30 mouse cellular contexts compared by ENCODE assay signal in the genomic region with DNA sequence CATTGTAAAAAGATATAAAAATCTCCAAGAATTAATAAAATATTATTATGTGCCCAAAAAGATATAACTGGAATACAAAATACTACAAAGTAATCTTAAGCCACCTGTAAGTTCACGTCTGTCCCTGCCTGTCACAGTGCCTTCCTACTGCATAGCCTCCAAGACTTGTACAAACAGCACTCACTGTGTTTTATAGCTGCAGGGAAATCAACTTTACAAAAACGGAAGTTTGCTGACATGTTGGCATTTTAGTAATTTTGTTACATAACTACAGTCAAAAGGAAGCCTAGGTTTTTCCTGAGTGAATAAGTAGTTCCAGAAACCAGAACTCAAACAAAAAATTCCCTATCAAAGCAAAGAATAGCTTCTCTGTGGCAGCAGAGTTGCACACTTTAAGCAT. TPM values are rescaled to one million over a fixed set of nuclear protein-coding genes. Genes with fewer than 3 reads are reported as not detected.
DNase-seq lines count a peak whose midpoint lies in the region; ATAC-seq and TF ChIP-seq lines count a peak whose summit lies in the region.
"Had no signal": no experiment of that assay in that cellular context is flagged by ENCODE, and none has a peak within 500 bp of the region (broad histone marks: within the 10 kb centered on the region; RNA-seq: fewer than 3 reads in every experiment).

No protein-coding gene starts in this region.

- no peak for TF ChIP-seq POLR2A in bone marrow macrophage, adult 2 months (IDR thresholded peaks at IDR 0.05; ENCODE audit: borderline replicate concordance, low read depth, low read length)

- H3K9me3 ChIP-seq in heart, embryonic 11.5 days (replicated peaks; ENCODE audit: control insufficient read depth, low read length): no peaks in the 10 kb centered on the region
- H3K9me3 ChIP-seq: embryonic facial prominence, embryonic 12.5 days; embryonic facial prominence, embryonic 15.5 days; forebrain, embryonic 12.5 days; forebrain, embryonic 15.5 days; G1E; heart, embryonic 12.5 days; heart, embryonic 15.5 days had no signal

- peak; percentile 38 for DNase-seq in kidney, adult 9 months
- no peak for DNase-seq in kidney, postnatal 4 days
- DNase-seq in fibroblast of lung, adult 2 months (ENCODE audit: low read depth): peak; percentile 26
- no peak for DNase-seq in cerebellum, postnatal 36 days
- no peak for DNase-seq in layer of hippocampus, postnatal 25 days (ENCODE audit: extremely low spot score in 1 of 2, low spot score in 1 of 2)
- DNase-seq: adrenal gland, postnatal 10 days; adrenal gland, postnatal 36 days; B cell, adult 2 months; cerebellum, adult 11 months; cerebellum, adult 8-10 months; cerebellum, postnatal 10 days; gastrocnemius, postnatal 25 days; heart, adult 2 months; heart, postnatal 10 days; heart, postnatal 36 days had no signal

- peaks cover 14% of the 10 kb centered on the region for H3K4me1 ChIP-seq in bone marrow macrophage, adult 2 months (ENCODE audit: control insufficient read depth, insufficient read depth, low read length)
- H3K4me1 ChIP-seq in heart, embryonic 11.5 days (ENCODE audit: control insufficient read depth, insufficient read depth, low read length): no peaks in the 10 kb centered on the region
- H3K4me1 ChIP-seq: embryonic facial prominence, embryonic 12.5 days; embryonic facial prominence, embryonic 15.5 days; forebrain, embryonic 12.5 days; forebrain, embryonic 15.5 days; heart, embryonic 12.5 days; heart, embryonic 15.5 days had no signal

- no peak for TF ChIP-seq CTCF in bone marrow macrophage, adult 2 months (IDR thresholded peaks at IDR 0.05; ENCODE audit: low read depth, low read length)

- ATAC-seq in heart, embryonic 11.5 days (replicated peaks; ENCODE audit: insufficient number of reproducible peaks, low FRiP score, low TSS enrichment): no peak
- ATAC-seq: forebrain, embryonic 15.5 days; hindbrain, postnatal 0 days; inflammation-experienced regulatory T-cells, adult 6 months; Patski had no signal

- no peak overlapping the region for H3K4me3 ChIP-seq in bone marrow macrophage, adult 2 months (ENCODE audit: insufficient read depth, low read length)
- no peak overlapping the region for H3K4me3 ChIP-seq in macrophage (ENCODE audit: inconsistent target)
- H3K4me3 ChIP-seq in heart, embryonic 11.5 days (ENCODE audit: low read depth, low read length): no peak overlapping the region
- H3K4me3 ChIP-seq: embryonic facial prominence, embryonic 12.5 days; embryonic facial prominence, embryonic 15.5 days; forebrain, embryonic 12.5 days; forebrain, embryonic 15.5 days; heart, adult 2 months; heart, embryonic 12.5 days; heart, embryonic 15.5 days had no signal

- no peak overlapping the region for H3K9ac ChIP-seq in heart, embryonic 11.5 days (ENCODE audit: low read depth, low read length)
- H3K9ac ChIP-seq: embryonic facial prominence, embryonic 12.5 days; embryonic facial prominence, embryonic 15.5 days; forebrain, embryonic 12.5 days; forebrain, embryonic 15.5 days; heart, embryonic 12.5 days; heart, embryonic 15.5 days; hindbrain, embryonic 14.5 days had no signal

- no peak overlapping the region for H3K4me2 ChIP-seq in heart, embryonic 11.5 days
- H3K4me2 ChIP-seq: embryonic facial prominence, embryonic 12.5 days; embryonic facial prominence, embryonic 15.5 days; forebrain, embryonic 12.5 days; forebrain, embryonic 15.5 days; heart, embryonic 12.5 days; heart, embryonic 15.5 days; hindbrain, embryonic 14.5 days had no signal

- peak overlapping the region; percentile 70 for H3K27ac ChIP-seq in bone marrow macrophage, adult 2 months (ENCODE audit: insufficient read depth, low read depth, low read length)
- peak overlapping the region; percentile 28 for H3K27ac ChIP-seq in macrophage
- H3K27ac ChIP-seq in heart, embryonic 11.5 days (ENCODE audit: low read depth, low read length): no peak overlapping the region
- H3K27ac ChIP-seq: embryonic facial prominence, embryonic 15.5 days; forebrain, embryonic 12.5 days; forebrain, embryonic 15.5 days; heart, adult 2 months; heart, embryonic 15.5 days; hindbrain, embryonic 14.5 days; hindbrain, postnatal 0 days had no signal

- no peaks in the 10 kb centered on the region for H3K36me3 ChIP-seq in macrophage (ENCODE audit: inconsistent target)
- H3K36me3 ChIP-seq in heart, embryonic 11.5 days (ENCODE audit: control insufficient read depth, insufficient read depth, low read length): peaks cover 3% of the 10 kb centered on the region; the same call in 1 of the 2 replicates
- H3K36me3 ChIP-seq: embryonic facial prominence, embryonic 12.5 days had no signal

- H3K79me2 ChIP-seq in macrophage (ENCODE audit: inconsistent target): no peaks in the 10 kb centered on the region

- H3K27me3 ChIP-seq in heart, embryonic 11.5 days (ENCODE audit: control insufficient read depth, insufficient read depth, low read length): no peaks in the 10 kb centered on the region
- H3K27me3 ChIP-seq: CH12.LX; embryonic facial prominence, embryonic 12.5 days; embryonic facial prominence, embryonic 15.5 days; forebrain, embryonic 12.5 days; forebrain, embryonic 15.5 days; heart, embryonic 12.5 days; heart, embryonic 15.5 days; Patski had no signal

- 8% methylated on average over 2 of the region's 2 CpGs for WGBS in macrophage (ENCODE audit: missing documents)
- WGBS in heart, embryonic 11.5 days (ENCODE audit: insufficient replicate concordance): 83% methylated on average over 2 of the region's 2 CpGs

RNA-seq across cellular contexts. Expression of a gene that starts 33.7 kb away (rescaled TPM):
- 4.4 and 6.0 TPM in 2 replicates for polyA plus RNA-seq in bone marrow macrophage, adult 2 months (2012; ENCODE audit: insufficient read depth, insufficient read length, missing spikeins)
- total RNA-seq in macrophage (2018; cell fraction: chromatin; rRNA removed): 10 to 100 TPM in 13 of 26 experiments, 1 to 10 TPM in 13; 1.2 to 30.7 (median 10.5) TPM
- total RNA-seq in macrophage (2018; cell fraction: cytosol; rRNA removed): 10 to 100 TPM in 8 of 26 experiments, 1 to 10 TPM in 18; 2.0 to 11.2 (median 5.4) TPM
- 10 to 100 TPM in 9 of 26 experiments, 1 to 10 TPM in 17; 2.9 to 25.7 (median 8.0) TPM for total RNA-seq in macrophage (2018; cell fraction: nucleus; rRNA removed)
- polyA plus RNA-seq in macrophage (2018): 5.1 to 9.5 TPM (median 6.2 TPM) in 3 replicates
- 10.4 and 13.0 TPM in 2 replicates for polyA plus RNA-seq in heart, embryonic 11.5 days (2014; fragmentation: Nextera tagmentation; extraction: Ambion mirVana)
- 1 to 10 TPM; 7.8 to 7.9 TPM for total RNA-seq in layer of hippocampus, postnatal 25 days (2021)

RNA-seq across cellular contexts. Expression of a gene that starts 43.2 kb away (rescaled TPM):
- 59.5 and 76.4 TPM in 2 replicates for polyA plus RNA-seq in bone marrow macrophage, adult 2 months (2012; ENCODE audit: insufficient read depth, insufficient read length, missing spikeins)
- 100 to 1,000 TPM in 9 of 26 experiments, 10 to 100 TPM in 17; 26.4 to 162 (median 92.0) TPM for total RNA-seq in macrophage (2018; cell fraction: chromatin; rRNA removed)
- 10 to 100 TPM; 37.2 to 55.8 (median 44.1) TPM for total RNA-seq in macrophage (2018; cell fraction: cytosol; rRNA removed)
- 10 to 100 TPM; 22.3 to 98.1 (median 57.0) TPM for total RNA-seq in macrophage (2018; cell fraction: nucleus; rRNA removed)
- 40.5 to 58.9 TPM (median 43.7 TPM) in 3 replicates for polyA plus RNA-seq in macrophage (2018)
- 110 TPM in 2 replicates for polyA plus RNA-seq in heart, embryonic 11.5 days (2014; fragmentation: Nextera tagmentation; extraction: Ambion mirVana)
- total RNA-seq in layer of hippocampus, postnatal 25 days (2021): 100 to 1,000 TPM in 1 of 2 experiments, 10 to 100 TPM in 1; 86.0 to 101 TPM

Comparison
In these comparisons a context has a peak if more than half of its experiments do, and no peak if none do; other contexts are left out.
1. DNase-seq: peak in kidney, adult 9 months (single experiment) and fibroblast of lung, adult 2 months (single experiment); none in kidney, postnatal 4 days (0 of 2), cerebellum, postnatal 36 days (0 of 2) and layer of hippocampus, postnatal 25 days (0 of 2).